Mouse (Mus musculus) embryo, embryonic 10.5 days (tissue): ENCODE results near the gene Tex37.
A peak's percentile ranks its signal among the peaks of the same experiment; 100 is the strongest.

Experiments
- DNase-seq: peaks from one replicate; pipeline ENCODE4 v3.0.0-alpha.2; 2015; ENCODE audit warnings: low spot score

Tex37 gene

DNA sequence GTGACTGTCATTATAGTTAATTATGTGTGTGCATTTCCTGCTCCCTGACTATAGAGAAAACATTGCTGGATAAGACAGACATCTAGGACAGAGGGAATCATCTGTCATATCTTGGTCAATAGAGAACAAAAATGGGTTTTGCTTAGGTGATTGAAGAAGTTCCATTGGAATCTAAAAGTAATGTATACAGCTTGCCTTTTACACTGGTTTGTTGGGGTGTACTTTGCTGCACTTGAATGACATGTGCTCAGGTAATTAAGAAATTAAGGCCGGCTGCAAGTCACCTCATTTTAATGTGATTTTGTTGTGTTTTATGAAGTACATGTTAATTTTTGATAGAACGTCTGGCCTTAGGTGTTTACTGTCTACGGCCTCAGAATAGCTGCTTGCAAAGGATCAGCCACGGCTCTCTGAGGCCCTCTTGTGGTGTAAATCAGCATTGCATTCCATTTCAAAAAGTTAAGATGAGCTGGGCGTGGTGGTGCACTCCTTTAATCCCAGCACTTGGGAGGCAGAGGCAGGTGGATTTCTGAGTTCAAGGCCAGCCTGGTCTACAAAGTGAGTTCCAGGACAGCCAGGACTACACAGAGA is 37.9 kb downstream of the Tex37 start:
- DNase-seq, result peak; percentile 84

- no peak for DNase-seq
These were observed 43.7 kb downstream of the Tex37 start for GRCm38 (mm10) chr6:70875017-70875416.

DNA sequence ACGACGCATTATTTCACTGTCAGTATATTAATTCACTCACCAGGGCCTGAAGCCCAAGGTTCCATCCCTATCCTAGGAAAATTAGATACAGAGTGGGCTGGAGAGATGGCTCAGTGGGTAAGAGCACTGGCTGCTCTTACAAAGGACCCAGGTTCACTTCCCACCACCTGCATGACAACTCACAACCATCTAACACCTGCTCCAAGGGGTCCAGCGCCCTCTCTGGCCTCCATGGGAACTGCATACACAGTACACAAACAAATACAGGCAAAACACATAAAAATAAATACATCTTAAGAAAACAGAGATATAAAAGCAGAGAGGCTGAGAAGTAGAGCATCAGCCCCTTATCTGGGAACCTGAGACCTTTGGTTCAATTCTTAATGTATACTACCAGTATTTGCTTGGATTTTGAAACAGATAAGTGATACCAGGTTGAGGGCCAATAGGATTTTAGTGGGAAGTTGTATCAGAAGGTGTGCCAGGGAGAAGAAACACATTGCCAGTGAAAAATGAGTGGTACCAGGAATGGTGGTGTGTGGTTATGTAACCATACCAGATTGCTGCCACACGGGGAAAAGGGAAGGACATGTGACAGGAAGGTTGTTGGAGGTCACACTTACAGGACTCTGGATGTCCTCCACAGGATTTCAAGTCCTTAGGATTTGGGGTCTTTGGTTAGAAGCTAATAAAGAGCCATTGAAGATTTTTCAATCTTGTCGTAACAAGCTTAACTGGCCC is 44.5 kb downstream of the Tex37 start:
- DNase-seq, result no peak

DNA sequence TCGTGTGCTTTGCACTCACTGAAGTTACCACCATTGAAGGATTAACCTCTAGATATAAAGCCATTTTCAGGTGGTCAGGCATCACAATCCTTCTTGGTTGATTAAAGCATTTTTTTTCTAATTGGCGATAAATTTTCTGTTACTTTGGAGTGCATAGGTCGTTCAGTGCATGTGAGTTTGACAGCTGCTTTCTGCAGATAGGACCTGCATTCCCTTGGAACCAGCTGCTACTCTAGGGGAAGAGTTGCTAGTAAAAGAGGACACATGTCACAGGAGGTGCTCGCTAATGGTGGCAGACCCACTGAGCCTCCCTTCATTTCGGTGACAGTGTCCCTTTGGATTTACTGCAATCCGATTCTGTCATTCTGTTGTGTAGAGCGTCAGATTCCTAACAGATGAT is 46.2 kb downstream of the Tex37 start:
- no peak for DNase-seq

GRCm38 (mm10) chr6:70872128-70872527 is 46.6 kb downstream of the Tex37 start:
- peak; percentile 32 for DNase-seq

- DNase-seq, result no peak
These were observed 47.2 kb downstream of the Tex37 start for GRCm38 (mm10) chr6:70871511-70871980.

GRCm38 (mm10) chr6:70867297-70867696 is 51.4 kb downstream of the Tex37 start:
- DNase-seq, result no peak

GRCm38 (mm10) chr6:70866761-70867160 is 52.0 kb downstream of the Tex37 start:
- DNase-seq, result no peak

DNA sequence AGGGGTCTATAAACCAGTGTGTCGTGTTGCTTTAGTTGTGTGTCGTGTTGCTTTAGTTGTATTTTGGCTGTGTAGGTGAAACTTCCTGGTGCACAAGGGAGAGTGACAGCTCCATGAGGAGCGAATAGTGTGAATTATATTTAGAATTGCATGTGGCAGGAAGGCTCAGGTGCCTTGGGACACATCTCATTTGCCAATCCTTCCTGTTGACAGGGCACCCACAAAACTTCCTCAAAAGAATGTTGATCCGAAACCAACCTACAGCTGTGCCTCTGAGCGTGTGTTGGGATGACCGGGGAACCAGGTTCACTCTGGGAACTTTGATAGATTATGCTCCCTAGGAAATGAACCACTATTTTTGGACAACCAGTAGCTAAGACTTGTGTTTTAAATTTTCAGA is 54.4 kb downstream of the Tex37 start:
- no peak for DNase-seq
